Mouse (Mus musculus) left cerebral cortex, postnatal 10 days (tissue): ENCODE results near the gene Syn2. TPM values are rescaled to one million over a fixed set of nuclear protein-coding genes. Genes with fewer than 3 reads are reported as not detected.
"Not testable (repeated sequence)": the region's sequence is repeated elsewhere in the genome, so short reads cannot be mapped to it uniquely, and the experiment has no call there.

ENCODE experiments used
- DNase-seq, 2 experiments: peaks; one replicate each; pipeline ENCODE4 v3.0.0; 2021 to 2022; ENCODE audit warnings: low spot score in 2 of 2, mixed read lengths in 1 of 2; ENCODE audit errors: extremely low spot score in 1 of 2
- intact Hi-C: fragments of 180-260 bp; cut with DNase I; formaldehyde crosslinking; loops from one replicate; pipeline ENCODE4 v1.15.1; 2025
- total RNA-seq, 2 experiments: library from RNA; stranded (reverse); gene quantifications; 2 replicates each; pipeline ENCODE4 v1.2.3; 2021

The Syn2 gene
- total RNA-seq, 2 experiments from 2014 or later: 399 to 403 TPM

GRCm38 (mm10) chr6:115238031-115239027 is 103.6 kb downstream of the Syn2 start:
- intact Hi-C loops: no loop called here
- no peak for DNase-seq

DNA sequence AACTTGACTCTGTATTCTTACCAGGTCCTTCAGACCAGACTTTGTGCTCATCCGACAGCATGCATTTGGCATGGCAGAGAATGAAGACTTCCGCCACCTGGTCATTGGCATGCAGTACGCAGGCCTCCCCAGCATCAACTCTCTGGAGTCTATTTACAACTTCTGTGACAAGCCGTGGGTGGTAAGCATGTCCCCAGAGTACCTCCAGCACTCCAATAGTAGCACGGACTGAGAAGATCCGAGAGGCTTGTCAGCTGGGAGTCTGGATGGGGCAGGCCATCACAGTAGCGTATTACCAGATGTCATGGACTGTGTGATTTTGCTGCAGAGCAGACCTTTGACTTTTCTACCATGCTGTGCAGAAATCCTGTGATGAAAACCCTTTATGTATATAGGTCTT is 104.6 kb downstream of the Syn2 start:
- intact Hi-C loops: no loop called here
- peak in 1 of 2 experiments; percentile 34 for DNase-seq

- DNase-seq, intact Hi-C loops: not testable (repeated sequence)
Measured at GRCm38 (mm10) chr6:115240431-115240830, 105.7 kb downstream of the Syn2 start.

DNA sequence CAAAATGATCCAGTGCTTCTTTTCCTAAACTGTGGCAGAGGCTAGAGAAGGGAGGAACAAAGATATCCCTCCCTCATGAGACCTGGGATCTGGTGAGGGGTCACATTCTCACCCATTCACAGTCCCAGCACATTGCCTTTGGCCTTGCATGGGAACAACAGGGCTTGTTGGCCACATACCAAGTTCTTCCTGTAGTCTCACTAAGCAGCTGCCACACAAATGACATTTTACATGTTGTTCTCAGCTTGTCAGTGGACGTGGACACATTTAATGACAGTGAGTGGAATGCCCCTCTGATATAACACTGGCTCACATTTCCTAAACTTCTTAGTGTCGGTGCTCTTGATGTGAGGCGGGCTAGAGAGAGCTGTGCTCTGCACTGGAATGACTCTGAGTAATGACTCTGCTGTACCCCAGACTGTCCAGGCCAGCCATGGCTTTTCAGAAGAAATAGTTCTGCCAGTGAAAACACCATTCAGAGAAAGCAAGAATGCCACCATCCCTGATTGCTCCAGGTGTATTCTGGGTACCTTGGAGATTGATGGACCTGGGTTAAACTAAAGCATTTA is 106.5 kb downstream of the Syn2 start:
- intact Hi-C loops: no loop called here
- no peak for DNase-seq

DNA sequence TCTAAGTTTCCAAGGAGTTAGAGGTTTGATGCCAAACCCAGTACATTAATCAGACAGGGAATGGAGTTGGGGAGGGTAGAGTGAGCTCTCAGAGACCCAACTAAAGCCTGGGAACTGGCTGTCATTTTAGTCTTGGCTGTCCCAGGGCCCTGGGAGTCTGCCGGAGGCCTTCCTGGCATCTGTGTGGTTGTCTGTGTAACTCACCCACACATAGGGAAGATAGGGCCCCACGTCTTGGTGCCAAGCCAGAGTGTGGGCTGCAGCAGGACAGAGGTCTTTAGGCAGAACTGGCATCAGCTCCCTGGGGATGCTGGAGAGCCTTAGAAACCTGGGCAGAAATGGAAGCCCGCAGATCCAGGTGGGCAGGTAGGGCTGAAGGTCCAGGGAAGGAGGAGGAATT is 107.2 kb downstream of the Syn2 start:
- intact Hi-C loops: no loop called here
- no peak for DNase-seq

GRCm38 (mm10) chr6:115244222-115244621 is 109.5 kb downstream of the Syn2 start:
- intact Hi-C loops: no loop called here
- no peak for DNase-seq

GRCm38 (mm10) chr6:115245500-115246058 is 110.9 kb downstream of the Syn2 start:
- intact Hi-C loops: no loop called here

GRCm38 (mm10) chr6:115251531-115251985 is 116.9 kb downstream of the Syn2 start:
- intact Hi-C loops: no loop called here
- peak; percentile 34 to 75 for DNase-seq

More at GRCm38 (mm10) chr6:115245500-115246058, 110.9 kb downstream of the Syn2 start:
- no peak for DNase-seq

- intact Hi-C loops: no loop called here
- DNase-seq: peak in 1 of 2 experiments; percentile 31
Measured at GRCm38 (mm10) chr6:115252099-115252873, 117.6 kb downstream of the Syn2 start, which contains the start of gene Timp4. TSS of gene Timp4 (minus strand) at chr6:115252205.

DNA sequence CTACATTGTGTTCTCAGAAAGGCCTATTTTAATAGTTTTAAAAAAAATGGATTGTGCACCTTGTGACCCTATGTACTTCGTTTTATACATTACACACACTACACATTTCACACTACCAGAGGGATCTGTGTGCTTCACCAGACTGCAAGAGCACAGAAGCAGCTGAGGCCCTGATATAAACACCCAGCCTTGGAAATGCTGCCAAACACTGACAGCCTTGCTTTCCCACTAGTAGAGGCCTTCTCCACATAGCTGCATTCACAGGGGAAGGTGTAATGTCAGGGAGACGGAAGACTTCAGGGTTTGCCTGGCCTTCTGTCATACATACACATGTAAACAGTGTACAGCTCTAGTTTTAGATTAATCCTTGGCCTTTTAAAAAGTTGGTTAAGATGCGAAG is 120.5 kb downstream of the Syn2 start:
- intact Hi-C loops: no loop called here
- no peak for DNase-seq

DNA sequence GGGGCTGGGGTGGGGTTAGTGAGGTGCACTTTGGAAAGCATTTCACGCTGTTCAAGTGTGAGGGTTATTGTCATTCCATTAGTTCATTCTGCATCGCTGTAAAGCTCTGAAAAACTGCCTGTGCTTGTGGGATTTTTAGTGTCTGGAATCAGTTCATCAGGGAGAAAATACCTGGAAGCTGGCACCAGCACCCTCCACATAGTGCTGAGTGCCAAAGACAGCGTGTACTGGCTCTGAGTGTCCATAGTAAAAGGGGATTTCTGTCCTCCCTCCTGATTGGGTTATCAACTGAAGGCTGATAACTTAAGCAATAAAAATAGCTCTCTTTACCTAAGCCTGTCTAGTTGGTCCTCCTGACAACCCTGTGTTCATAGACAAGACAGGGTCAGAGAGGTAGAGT is 125.8 kb downstream of the Syn2 start:
- intact Hi-C loops: no loop called here
- DNase-seq: no peak

- intact Hi-C loops: loop anchor here (5.0 kb wide), 3 partner anchors 39 to 339 kb away; partner anchors contain the start of gene Gm17482
- no peak for DNase-seq
Measured at GRCm38 (mm10) chr6:115266791-115267190, 132.1 kb downstream of the Syn2 start.

GRCm38 (mm10) chr6:115267916-115268315 is 133.2 kb downstream of the Syn2 start:
- DNase-seq: peak; percentile 70 to 74

GRCm38 (mm10) chr6:115268551-115269385 is 134.1 kb downstream of the Syn2 start:
- no peak for DNase-seq
- intact Hi-C loops: loop anchor here (5.0 kb wide), 3 partner anchors 41 to 341 kb away; partner anchors contain the start of gene Gm17482

More at GRCm38 (mm10) chr6:115267916-115268315, 133.2 kb downstream of the Syn2 start:
- intact Hi-C loops: loop anchor here (5.0 kb wide), 3 partner anchors 41 to 341 kb away; partner anchors contain the start of gene Gm17482

GRCm38 (mm10) chr6:115269561-115269960 is 134.9 kb downstream of the Syn2 start:
- DNase-seq: no peak
- intact Hi-C loops: loop anchor here (5.0 kb wide), 3 partner anchors 42 to 342 kb away; partner anchors contain the start of gene Gm17482

GRCm38 (mm10) chr6:115270085-115270484 is 135.4 kb downstream of the Syn2 start:
- intact Hi-C loops: loop anchor here (5.0 kb wide), 1 partner anchor 267 kb away; no protein-coding TSS in a partner anchor
- no peak for DNase-seq

DNA sequence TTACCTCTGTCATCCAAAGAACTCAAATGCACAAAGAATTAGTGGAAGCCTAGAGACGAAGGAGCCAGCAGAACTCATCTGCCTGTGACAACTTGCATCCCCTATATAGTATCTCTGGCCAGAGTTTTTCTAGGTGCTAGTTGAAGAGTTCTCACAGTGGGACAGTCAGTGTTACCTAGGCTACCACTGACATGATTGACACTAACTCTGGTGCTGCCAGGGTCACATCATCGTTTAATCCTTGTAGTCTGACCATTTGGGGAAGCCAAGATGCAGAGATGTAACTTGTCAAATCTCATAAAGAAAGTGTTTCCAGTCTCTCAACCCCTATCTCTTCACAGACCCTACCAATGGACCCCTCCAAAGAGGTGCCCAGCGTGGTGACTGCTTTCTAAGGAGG is 136.6 kb downstream of the Syn2 start:
- intact Hi-C loops: loop anchor here (5.0 kb wide), 1 partner anchor 266 kb away; no protein-coding TSS in a partner anchor
- no peak for DNase-seq
